Mouse (Mus musculus) cerebellum, adult 18-20 months (tissue): ENCODE data around the gene Mtr.
"Not testable (repeated sequence)": the region's sequence is repeated elsewhere in the genome, so short reads cannot be mapped to it uniquely, and the experiment has no call there.

Source experiments
- DNase-seq, 2 experiments: peaks; one replicate each; pipeline ENCODE4 v3.0.0; 2021

Mtr gene

DNA sequence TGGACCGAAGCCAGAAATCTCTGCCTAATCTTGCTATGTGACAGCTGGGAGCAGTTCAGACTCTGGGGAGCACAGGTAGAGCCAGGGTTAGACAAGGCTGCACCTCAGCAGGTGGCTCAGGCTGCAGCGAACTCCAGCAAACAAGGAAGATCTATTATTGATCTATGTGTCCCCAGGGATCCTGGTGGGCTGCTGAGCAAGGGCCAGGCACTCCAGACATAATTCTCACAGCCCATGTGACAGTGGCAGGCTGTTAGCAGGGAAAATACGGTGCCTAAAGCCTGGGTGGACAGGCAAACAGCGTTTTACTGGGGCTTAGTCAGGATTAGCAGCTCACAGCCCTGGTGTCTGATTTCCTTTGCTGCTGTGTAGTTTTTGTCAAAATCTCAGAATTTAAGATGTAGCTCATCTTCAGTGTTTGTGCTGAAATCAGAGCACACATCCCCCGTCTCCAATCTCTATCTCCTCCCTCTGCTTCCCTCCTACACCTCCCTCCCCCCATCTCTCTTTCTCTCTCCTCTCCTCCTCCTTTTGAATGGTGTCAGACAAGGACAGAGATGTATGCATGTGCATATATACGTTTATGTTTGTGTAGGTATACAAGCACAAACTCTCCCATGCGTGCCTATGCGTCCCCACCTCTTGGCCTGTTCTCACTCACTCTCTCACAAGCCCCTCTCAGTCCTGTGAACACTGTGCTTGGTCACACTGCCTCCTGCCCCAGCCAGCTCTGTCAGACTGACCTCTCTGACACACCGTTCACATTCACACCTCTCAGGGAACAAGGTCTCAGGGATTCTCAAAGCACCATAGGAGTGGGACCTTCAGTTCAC lies 98.4 kb downstream of the Mtr start:
- DNase-seq, result no peak

- DNase-seq, result no peak
Observed at GRCm38 (mm10) chr13:12153922-12154321, 104.0 kb downstream of the Mtr start.

- DNase-seq, result no peak
Observed at GRCm38 (mm10) chr13:12146918-12147507, 110.9 kb downstream of the Mtr start.

GRCm38 (mm10) chr13:12146402-12146801 lies 111.5 kb downstream of the Mtr start:
- DNase-seq, result no peak

DNA sequence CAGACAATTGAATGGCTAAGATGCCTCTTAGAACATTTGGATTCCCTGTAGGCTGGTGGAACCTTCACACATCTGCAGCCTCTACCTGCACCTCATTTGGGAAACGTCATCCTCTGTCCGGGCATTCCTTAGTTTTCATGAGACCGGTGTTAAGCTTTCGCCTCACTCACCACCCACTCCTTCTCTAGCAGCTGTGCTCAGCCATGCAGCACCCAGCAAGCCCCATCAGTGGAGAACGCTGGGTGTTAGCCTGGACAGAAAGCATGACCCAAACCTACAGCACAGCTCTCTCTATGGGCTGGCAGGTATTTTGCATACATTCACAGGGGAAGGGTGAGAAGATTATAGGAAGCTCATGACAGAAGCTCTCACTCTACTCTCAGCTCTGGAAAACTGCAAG lies 114.6 kb downstream of the Mtr start:
- DNase-seq, result no peak

DNA sequence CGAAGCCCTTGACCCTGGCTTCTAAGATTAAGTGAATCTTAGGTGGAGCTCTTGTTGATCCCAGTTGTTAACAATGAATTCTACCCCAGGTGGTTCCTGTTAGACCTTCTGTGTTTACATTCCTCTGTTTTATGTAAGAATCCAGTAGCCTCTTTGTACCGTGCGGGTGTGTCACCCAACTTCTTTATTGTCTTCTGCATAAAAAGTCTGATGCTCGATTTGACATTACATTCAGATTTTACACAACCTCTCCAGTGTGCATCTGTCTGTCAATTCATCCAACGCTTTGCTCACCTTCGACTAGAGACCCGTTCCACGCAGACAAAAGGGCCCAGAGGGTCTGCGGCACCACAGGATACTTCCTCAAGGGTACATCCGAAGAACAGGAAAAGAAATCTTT lies 121.5 kb downstream of the Mtr start:
- not testable (repeated sequence) for DNase-seq

DNA sequence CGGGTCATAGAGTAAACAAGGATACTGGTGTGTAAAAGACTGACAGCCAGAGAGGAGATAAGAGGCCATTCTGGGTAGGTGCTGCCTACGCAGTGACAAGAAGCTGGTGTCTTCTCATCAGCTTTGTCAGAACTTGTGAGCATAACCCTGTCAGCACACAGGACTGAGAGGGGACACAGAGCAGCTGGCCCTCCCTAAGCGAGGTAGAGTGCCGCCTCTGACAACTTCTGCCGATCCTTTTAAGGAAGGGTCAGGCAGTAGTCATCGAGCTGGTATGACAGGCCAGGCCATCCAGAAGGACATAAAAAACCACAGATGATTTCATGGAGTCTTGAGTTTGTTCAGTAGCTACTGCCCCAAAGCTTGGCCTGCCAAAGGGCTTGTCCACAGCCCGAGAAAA lies 124.4 kb downstream of the Mtr start:
- DNase-seq, result no peak
